Comparison of ENCODE assay signal across 8 mouse cellular contexts in the genomic region with DNA sequence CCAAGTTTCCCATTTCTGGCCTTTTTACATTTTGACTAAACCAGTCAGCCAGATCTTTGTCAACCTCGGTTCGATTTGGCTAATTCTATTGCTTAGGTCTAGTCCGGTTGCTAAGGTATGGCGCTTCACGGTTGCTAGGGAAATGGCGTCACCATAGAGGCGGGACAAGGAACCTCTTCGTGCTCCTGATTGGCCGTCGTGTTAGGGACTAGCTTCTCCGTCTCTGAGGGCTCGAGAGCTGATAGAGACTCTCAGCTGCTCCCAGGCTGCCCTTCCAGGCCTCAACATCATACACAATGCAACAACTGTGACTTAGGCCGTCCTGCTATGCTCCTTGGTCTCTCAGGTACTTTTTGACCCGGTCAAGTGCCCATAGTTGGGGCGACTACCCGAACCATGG. TPM values are rescaled to one million over a fixed set of nuclear protein-coding genes. Genes with fewer than 3 reads are reported as not detected.
DNase-seq lines count a peak whose midpoint lies in the region; ATAC-seq and TF ChIP-seq lines count a peak whose summit lies in the region.

A gene (plus strand): TSS at position 157 of the 400 bp plus-strand sequence.

- no peaks in the 10 kb centered on the region for H3K9me3 ChIP-seq in ES-Bruce4 (replicated peaks; ENCODE audit: control insufficient read depth, insufficient read depth, low read length, poor library complexity, severe bottlenecking)
- no peaks in the 10 kb centered on the region for H3K9me3 ChIP-seq in forebrain, embryonic 14.5 days (replicated peaks; ENCODE audit: control insufficient read depth, low read length)
- H3K9me3 ChIP-seq in neural tube, embryonic 15.5 days (replicated peaks): no peaks in the 10 kb centered on the region

- H3K27ac ChIP-seq in ES-Bruce4 (ENCODE audit: insufficient read depth, low read length): no peak within 1 kb of the TSS; the same call in 1 of the 2 replicates
- H3K27ac ChIP-seq in forebrain, embryonic 14.5 days (ENCODE audit: low read depth, low read length): peak within 1 kb of the TSS; percentile 49; the same call in 1 of the 2 replicates
- peak within 1 kb of the TSS; percentile 84 for H3K27ac ChIP-seq in neural tube, embryonic 15.5 days (replicated peaks)

- no peak for TF ChIP-seq CTCF in ES-Bruce4 (IDR thresholded peaks at IDR 0.05; ENCODE audit: low read depth, low read length)

- no peak for TF ChIP-seq POLR2A in ES-Bruce4 (IDR thresholded peaks at IDR 0.05; ENCODE audit: insufficient read depth, low read length)

- peak; percentile 99 for DNase-seq in forebrain, embryonic 14.5 days (ENCODE audit: low spot score)
- DNase-seq in heart, postnatal 14 days: peak; percentile 92 to 97
- DNase-seq in layer of hippocampus, adult 11-12 months (ENCODE audit: low spot score): peak; percentile 98
- DNase-seq in lung, adult 18-20 months: peak; percentile 97 to 98
- peak; percentile 95 for DNase-seq in testis, postnatal 14 days (ENCODE audit: low spot score)

- H3K27me3 ChIP-seq in ES-Bruce4 (ENCODE audit: control insufficient read depth, insufficient read depth, low read length, poor library complexity, severe bottlenecking): no peaks in the 10 kb centered on the region
- H3K27me3 ChIP-seq in forebrain, embryonic 14.5 days (replicated peaks; ENCODE audit: control insufficient read depth, insufficient read depth, low read length): no peaks in the 10 kb centered on the region
- no peaks in the 10 kb centered on the region for H3K27me3 ChIP-seq in neural tube, embryonic 15.5 days (replicated peaks)

- 1% methylated on average over 16 of the region's 16 CpGs for WGBS in forebrain, embryonic 14.5 days
- under 1% methylated on average over 16 of the region's 16 CpGs for WGBS in neural tube, embryonic 15.5 days

- no peak for TF ChIP-seq EP300 in ES-Bruce4 (IDR thresholded peaks at IDR 0.05; ENCODE audit: insufficient read depth, low read depth, low read length)

- peak within 1 kb of the TSS; percentile 98 for H3K4me3 ChIP-seq in ES-Bruce4 (ENCODE audit: low read depth, low read length)
- peak within 1 kb of the TSS; percentile 52 for H3K4me3 ChIP-seq in forebrain, embryonic 14.5 days (ENCODE audit: low read depth, low read length)
- peak within 1 kb of the TSS; percentile 60 for H3K4me3 ChIP-seq in neural tube, embryonic 15.5 days (replicated peaks)

- peak within 1 kb of the TSS; percentile 73 for H3K4me2 ChIP-seq in forebrain, embryonic 14.5 days (ENCODE audit: low read length)
- H3K4me2 ChIP-seq in neural tube, embryonic 15.5 days: peak within 1 kb of the TSS; percentile 89

- ATAC-seq in cerebellum, adult (ENCODE audit: insufficient number of reproducible peaks, low FRiP score, low TSS enrichment): peak; percentile 62
- peak; percentile 80 for ATAC-seq in forebrain, embryonic 14.5 days
- ATAC-seq in neural tube, embryonic 15.5 days (ENCODE audit: low FRiP score): peak; percentile 83

- intact Hi-C loops in heart, postnatal 14 days (cut with DNase I): no loop called here

- H3K36me3 ChIP-seq in ES-Bruce4 (ENCODE audit: control insufficient read depth, insufficient read depth, low read length, poor library complexity, severe bottlenecking): peaks cover 4% of the 10 kb centered on the region; the same call in 1 of the 2 replicates
- H3K36me3 ChIP-seq in forebrain, embryonic 14.5 days (ENCODE audit: control insufficient read depth, insufficient read depth, low read length): peaks cover 8% of the 10 kb centered on the region
- H3K36me3 ChIP-seq in neural tube, embryonic 15.5 days: peaks cover 8% of the 10 kb centered on the region

- peak within 1 kb of the TSS; percentile 49 for H3K9ac ChIP-seq in ES-Bruce4 (ENCODE audit: low read depth, poor library complexity, severe bottlenecking)
- H3K9ac ChIP-seq in forebrain, embryonic 14.5 days (ENCODE audit: low read length): peak within 1 kb of the TSS; percentile 71
- H3K9ac ChIP-seq in neural tube, embryonic 15.5 days (replicated peaks): peak within 1 kb of the TSS; percentile 65

- no peaks in the 10 kb centered on the region for H3K4me1 ChIP-seq in ES-Bruce4 (ENCODE audit: control insufficient read depth, insufficient read depth, low read length)
- H3K4me1 ChIP-seq in forebrain, embryonic 14.5 days (ENCODE audit: control insufficient read depth, insufficient read depth, low read length): peaks cover 21% of the 10 kb centered on the region
- peaks cover 50% of the 10 kb centered on the region for H3K4me1 ChIP-seq in neural tube, embryonic 15.5 days

RNA-seq across cellular contexts. Expression of the gene that starts here (rescaled TPM):
- 11.0 and 16.5 TPM in 2 replicates for polyA plus RNA-seq in ES-Bruce4 (2011; ENCODE audit: insufficient read depth, insufficient read length, low read depth, missing spikeins)
- polyA plus RNA-seq in forebrain, embryonic 14.5 days (2014; fragmentation: Nextera tagmentation; extraction: Ambion mirVana): 12.6 and 14.9 TPM in 2 replicates
- 1 to 10 TPM; 8.2 to 8.3 TPM for total RNA-seq in heart, postnatal 14 days (2021)
- polyA plus RNA-seq in neural tube, embryonic 15.5 days (2015; fragmentation: Nextera tagmentation; extraction: Ambion mirVana): 14.9 and 15.8 TPM in 2 replicates
